Mouse (Mus musculus) left cerebral cortex, postnatal 25 days (tissue): ENCODE results near the gene Clp1. TPM values are rescaled to one million over a fixed set of nuclear protein-coding genes. Genes with fewer than 3 reads are reported as not detected.

ENCODE experiments used
- DNase-seq, 2 experiments: peaks; one replicate each; pipeline ENCODE4 v3.0.0; 2022; ENCODE audit warnings: low spot score in 2 of 2, mixed read lengths in 1 of 2
- intact Hi-C: fragments of 180-260 bp; cut with DNase I; formaldehyde crosslinking; loops from one replicate; pipeline ENCODE4 v1.15.1; 2025
- total RNA-seq, 2 experiments: library from RNA; stranded (reverse); gene quantifications; 2 replicates each; pipeline ENCODE4 v1.2.3; 2021

Clp1 gene
- total RNA-seq, 2 experiments from 2014 or later: 8.4 to 9.3 TPM

DNA sequence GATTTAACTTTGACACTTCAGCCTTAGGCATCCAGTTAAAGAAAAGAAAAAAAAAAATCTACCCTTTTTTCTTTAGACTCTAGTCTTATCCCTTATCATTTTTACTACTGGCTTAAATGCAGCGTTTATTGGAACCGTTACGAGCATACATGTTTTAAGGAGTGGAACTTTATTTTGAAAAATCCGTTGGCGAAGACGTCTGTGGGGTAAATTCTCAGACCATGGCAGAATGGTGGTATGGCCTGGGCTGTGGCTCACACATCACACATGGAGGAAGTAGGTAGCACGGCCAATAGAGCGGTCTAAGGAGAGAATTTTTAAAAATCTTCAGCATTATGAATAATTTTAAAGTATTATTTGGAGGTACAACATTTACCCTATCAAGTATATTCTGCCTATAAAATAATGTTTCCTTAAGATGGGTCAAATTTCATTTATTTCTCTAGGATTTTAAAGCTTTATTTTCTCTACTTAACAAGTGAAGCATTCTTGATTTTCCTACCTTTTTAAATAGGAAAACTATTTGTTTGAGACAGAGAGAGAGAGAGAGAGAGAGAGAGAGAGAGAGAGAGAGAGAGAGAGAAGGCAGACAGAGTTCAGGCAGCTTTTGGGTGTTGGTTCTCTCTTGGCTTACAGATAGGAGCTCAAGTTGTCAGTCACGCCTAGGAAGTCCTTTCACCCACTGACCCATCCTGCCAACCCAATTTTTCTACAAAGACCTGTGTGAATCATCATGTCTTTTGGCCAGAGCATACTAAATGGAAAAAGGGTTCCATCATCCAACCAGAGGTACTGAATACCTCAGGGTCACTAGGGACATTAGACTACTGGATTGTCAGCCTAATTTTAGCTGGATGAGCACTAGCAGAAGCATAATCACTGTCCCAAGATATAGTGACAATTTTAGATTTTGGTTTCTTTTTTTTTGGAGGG lies 10.5 kb downstream of the Clp1 start:
- intact Hi-C loops: loop anchor here (5.0 kb wide), 3 partner anchors 81 to 331 kb away; partner anchors contain the start of genes Rtn4rl2, Tnks1bp1 and Ube2l6
- no peak for DNase-seq

DNA sequence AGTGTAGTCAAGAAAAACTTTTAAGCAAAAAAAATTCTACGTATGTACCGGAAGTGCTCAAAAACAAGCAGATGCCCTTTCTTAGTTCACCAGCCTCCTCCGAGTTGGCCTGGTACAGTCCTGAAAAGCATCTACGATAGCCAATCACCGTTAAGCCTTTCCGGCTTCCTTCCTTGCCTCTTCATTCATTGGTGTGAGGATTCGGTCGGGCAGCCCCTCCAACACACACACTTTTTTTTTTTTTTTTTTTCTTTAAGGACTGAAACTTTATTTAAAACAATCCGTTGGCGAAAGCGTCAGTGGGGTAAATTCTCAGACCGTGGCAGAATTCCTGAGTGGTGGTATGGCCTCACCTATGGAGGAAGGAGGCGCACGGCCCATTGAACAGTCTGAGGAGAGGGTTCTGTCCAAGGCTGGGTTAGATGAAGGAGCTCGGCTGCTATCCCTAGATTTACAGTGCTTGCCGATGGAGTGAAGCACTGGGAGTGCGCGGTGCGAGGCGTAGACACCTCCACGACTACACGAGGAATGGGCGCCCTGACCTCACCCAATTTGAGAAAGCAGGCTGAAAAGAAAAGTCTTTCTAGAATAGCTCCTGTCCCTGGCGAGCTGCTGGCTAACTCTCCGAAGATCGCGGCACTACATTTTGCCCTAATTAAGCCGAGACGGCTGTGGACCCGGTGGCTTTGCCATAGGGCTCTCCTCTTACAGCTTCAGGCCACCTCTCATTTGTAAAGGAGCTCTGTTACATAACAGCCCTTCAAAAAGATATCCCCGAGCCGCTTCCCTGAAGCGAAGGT lies 11.4 kb downstream of the Clp1 start:
- intact Hi-C loops: loop anchor here (1.0 to 5.0 kb wide), 4 partner anchors 12 to 332 kb away; partner anchors contain the start of genes Clp1, Rtn4rl2, Tnks1bp1 and Ube2l6
- DNase-seq: peak; percentile 67 to 97

DNA sequence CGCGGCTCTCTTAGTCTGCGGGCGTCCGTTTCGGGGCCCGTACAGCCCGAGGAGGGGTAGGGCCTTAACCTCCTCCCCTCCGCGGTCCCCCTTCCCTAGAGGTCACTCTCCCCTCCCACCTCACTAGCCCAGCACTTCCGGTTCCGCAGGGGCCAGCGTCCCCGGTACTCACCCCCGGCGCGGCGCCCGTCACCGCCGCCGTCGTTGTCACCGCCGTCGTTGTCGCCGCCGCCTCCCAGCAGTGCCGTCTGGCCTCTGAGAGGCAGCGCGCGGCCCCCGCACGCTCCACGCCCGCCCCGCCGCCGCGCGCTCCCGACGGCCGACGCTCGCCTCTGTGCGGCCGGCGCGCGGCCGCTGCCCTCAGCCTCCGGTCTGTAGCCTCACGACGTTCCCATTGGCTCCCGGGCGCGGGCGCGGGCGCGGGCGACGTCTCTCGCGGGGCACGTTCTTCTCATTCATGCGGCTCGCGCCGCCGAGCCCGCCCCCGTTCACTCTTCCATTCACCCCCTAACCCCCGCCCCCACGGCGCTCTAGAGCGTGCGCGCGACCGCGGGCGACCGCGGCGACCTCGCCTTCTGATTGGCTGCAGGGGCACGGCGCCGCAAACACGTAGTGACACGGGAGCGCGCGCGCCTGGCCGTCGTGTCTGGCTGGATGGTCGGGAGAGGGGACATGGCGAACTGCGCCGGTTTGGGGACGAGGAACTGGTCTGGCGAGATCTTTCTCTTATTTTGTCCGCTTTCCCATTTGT lies 12.2 kb downstream of the Clp1 start, which contains the start of gene Zdhhc5:
TSS of gene Zdhhc5 (minus strand) at position 370 of the 751 bp plus-strand sequence.
- intact Hi-C loops: loop anchor here (1.0 to 5.0 kb wide), 4 partner anchors 12 to 332 kb away; partner anchors contain the start of genes Clp1, Rtn4rl2, Tnks1bp1 and Ube2l6
- DNase-seq: peak; percentile 99

DNA sequence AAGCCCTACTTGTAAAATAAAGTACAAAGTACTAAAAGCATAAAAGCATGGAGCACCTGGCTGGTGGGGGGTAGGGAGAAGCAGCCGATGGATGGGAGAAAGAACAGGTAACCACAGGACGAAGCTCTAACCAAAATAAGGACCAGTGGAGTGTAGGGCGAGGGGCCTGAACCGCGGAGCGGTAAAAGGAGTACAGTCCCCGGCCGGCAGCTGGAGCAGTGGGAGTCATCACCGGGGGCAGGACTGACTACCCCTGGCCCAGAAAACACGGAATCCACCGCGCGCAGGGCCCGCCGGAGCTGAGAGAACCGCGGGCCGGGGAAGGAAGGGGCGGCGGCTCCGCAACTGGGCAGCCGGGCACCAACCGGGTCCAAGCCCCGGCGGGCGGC lies 12.7 kb downstream of the Clp1 start:
- no peak for DNase-seq
- intact Hi-C loops: no loop called here

DNA sequence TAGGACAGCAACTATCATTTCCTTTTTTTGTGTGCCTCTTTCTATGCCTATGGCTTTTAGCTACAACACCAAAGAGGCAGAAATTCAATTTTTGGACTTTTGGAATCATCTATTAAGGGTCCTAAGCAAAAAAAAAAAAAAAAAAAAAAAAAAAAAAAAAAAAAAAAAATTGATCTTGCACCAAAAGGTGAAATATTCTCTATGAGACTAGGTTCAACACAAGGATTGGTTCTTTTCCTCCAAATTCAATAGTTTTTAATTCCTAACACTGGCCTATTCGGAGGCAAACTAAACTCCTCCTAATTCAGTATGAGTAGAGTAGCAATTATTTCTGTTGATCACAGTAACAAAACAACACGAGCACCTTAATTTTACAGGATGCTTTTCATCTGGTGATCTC lies 15.3 kb downstream of the Clp1 start:
- no peak for DNase-seq
- intact Hi-C loops: no loop called here

DNA sequence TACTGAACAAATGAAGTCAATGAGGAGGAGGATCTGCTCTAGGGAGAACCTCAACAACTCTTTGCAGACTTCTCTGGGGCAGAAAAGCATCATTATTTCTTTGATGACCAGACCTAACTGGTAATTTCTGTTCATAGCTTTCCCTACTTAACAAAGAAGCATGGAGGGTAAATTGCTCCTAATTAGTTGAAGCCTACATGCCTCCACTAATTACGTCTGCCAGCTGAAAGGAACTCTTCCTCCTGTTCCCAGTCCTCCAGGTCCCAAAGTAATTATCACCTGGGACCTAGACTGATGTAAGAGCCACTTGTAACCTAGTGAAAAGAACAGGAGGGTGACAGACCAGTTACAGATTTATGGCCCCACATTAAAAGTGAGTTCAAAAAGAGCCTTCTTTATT lies 19.6 kb downstream of the Clp1 start:
- no peak for DNase-seq
- intact Hi-C loops: no loop called here

DNA sequence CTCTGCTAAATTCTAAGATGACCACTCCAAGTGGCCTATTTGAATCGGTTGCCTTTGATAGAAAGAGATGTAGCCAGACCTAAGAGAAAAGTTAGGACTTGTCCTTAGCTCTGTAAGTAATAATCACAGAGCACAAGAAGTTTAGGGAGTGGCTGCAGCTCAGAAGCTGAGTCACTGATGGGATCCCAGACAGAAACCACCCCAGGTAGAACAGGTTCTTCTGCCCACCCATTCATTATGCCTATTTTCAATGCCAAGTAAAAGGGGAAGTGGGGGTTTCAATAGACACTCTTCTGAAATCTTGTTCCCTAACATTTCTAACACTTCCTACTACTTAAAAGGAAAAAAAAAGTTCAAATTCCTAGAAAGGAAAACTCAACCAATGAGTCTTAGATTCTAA lies 21.9 kb downstream of the Clp1 start:
- DNase-seq: no peak
- intact Hi-C loops: no loop called here

DNA sequence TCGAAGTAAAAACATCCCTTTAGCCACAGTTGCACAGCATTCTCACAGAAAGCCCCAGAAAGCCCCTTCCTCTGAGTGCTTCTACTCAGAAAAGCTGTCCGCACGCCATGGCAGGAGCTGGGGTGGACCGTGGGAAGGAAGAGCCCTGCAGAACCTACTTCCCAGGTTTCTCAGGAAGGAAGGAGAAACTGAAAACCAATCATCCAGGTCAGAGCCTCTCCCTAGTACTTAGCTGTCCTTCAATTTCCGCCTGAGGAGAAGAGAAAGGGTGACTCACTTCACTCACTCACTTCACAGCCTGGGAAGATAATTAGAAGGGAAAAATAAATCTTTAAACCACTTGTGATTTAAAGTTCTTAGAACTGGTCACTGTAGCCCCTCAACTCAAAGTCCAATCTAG lies 22.8 kb downstream of the Clp1 start:
- DNase-seq: no peak
- intact Hi-C loops: no loop called here

DNA sequence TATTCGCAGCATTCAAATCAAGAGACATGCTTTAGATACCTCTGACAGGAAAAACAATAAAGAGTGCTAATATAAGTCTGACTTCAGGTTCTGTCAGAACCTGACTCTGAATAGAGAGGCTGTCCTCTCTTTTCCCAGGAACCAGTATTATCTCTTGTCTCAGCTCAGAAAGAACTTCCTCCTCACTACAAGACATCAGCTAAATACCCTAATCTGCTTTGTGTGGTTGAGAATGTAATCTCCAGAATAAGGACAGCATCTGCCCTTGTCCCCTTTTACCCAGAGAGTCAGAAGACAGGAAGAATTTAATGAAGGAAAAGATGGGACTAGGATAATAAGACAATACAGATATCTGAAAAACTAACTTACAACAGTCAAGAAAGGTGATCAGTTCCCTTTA lies 23.7 kb downstream of the Clp1 start:
- no peak for DNase-seq
- intact Hi-C loops: no loop called here

DNA sequence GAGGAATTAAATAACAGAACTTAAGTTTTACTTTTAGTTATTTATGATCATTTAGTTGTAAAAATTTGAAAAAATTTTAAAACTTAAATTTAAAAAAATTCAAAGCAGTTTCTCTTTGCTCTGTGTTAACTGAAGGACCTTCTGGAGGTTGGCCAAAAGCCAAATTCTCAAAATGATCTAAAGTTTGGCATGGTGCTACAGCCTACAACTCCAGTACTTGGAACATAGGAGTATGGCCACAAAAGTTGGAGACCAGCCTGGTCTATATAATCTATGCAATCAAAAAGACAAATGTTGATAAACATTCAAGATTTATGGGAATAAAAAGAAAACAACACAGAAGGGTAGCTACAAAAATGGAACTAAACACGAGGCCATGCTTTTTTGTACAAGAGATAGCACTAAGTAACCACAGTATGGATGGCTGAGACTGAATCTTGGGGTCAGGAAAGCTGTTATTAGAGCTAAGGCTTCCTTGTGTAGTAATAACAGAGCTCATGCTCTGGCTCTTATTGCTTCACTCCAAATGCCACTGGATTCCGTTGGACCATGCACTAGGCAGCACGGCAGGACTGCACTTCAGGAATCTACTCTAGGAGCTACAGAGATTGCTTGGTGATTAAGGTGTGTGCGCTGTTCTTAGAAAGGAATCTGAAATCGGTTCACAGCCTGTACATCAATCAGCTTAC lies 32.0 kb downstream of the Clp1 start:
- no peak for DNase-seq
- intact Hi-C loops: no loop called here

DNA sequence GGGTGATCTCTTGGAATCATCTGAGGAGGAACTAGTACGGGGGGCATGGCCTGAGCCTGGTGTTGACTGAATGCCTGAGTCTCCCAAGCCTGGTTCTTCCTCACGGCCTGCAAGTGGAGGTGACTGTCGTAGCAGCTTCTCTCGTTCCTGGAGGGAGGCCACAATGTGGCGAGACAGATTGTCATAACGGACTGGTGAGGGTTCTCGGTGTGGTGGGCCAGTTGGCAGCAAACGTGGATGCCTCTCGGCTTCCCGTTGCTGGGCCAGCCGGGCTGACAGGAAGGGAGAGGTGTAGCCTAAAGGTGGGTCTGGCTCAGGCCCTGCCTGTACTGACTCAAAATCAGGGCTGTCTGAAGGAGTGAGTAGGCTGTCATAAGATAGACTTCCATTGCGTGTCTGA lies 37.1 kb downstream of the Clp1 start:
- DNase-seq: no peak
- intact Hi-C loops: no loop called here

DNA sequence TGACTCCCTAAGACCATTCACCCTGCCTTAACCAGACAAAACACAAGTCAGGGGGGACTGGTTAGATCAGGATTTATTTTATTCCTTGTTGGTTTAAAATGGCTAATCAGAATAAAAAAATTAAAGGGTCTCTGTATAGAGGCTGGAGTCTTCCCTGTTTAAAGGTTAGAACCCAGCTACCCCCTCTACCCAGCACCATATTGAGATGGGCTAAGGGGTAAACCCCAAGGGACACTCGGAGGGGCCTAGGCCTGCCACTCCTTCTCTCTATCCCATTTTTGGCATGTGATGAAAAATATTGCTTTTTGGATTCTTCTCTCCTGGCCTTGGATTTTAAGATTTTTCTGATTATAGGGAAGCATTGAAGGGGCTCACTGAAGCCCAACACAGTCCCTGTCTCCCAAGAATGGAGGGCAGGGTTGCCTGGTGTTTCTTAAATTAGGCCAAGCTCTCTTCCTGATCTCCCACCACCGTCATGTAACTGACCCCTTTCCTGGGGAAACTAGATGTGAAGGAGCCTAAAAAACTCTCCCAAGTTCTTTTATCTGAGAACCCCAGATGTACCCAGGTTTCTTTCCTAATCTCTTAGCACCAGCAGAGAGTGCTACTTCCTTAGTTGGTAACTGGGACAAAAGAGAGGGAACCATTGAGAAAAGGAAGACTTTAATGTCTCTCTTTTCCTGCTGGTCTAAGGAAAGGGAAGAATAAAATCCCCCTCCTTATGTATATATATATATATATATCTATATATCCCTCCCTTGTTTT lies 38.9 kb downstream of the Clp1 start:
- intact Hi-C loops: no loop called here
- DNase-seq: no peak

DNA sequence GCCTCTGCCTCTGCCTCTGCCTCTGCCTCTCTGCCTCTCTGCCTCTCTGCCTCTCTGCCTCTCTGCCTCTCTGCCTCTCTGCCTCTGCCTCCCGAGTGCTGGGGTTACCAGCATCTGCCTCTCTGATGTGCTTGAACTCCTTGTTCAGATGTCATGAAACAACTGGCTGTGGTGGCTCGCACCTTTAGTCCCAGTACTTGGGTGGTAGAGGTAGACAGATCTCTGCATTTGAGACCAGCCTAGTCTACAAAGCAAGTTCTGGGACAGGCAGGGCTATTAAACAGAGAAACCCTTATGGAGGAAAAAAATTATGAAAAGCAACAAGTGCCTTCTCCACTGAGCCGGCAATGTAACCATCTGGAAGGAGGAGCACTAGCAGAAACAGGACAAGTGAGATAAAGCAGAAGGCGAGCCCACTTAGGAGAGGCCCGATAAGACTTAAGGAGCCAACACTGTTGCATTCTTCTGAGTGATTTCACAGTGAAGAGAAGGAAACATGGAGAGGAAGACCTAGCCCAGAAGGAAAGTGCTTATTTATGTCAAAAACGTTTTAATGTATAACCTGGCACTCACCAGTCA lies 44.5 kb downstream of the Clp1 start:
- intact Hi-C loops: no loop called here
- DNase-seq: no peak

DNA sequence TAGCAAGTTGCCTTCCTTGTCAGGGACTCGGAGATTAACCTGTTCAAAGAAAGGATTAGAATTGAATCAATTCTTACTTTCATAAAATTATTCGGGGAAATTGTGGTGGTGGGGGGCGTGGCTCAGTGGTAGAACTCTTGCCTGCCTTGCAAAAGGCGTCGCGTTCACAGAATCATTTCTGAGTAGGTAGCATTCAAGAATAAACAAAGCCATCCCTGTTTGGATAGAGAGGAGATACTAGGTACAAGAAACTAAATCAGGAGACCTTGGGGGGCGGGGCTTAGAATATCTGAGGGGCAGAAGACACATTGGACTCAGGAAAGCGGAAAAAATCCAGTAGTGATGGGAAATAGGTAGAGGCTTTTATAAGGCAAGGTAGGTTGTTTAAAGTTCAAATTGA lies 48.1 kb downstream of the Clp1 start, which contains the start of gene Tmx2:
TSS of gene Tmx2 (minus strand) at position 125 of the 400 bp plus-strand sequence.
- intact Hi-C loops: no loop called here
- DNase-seq: no peak

DNA sequence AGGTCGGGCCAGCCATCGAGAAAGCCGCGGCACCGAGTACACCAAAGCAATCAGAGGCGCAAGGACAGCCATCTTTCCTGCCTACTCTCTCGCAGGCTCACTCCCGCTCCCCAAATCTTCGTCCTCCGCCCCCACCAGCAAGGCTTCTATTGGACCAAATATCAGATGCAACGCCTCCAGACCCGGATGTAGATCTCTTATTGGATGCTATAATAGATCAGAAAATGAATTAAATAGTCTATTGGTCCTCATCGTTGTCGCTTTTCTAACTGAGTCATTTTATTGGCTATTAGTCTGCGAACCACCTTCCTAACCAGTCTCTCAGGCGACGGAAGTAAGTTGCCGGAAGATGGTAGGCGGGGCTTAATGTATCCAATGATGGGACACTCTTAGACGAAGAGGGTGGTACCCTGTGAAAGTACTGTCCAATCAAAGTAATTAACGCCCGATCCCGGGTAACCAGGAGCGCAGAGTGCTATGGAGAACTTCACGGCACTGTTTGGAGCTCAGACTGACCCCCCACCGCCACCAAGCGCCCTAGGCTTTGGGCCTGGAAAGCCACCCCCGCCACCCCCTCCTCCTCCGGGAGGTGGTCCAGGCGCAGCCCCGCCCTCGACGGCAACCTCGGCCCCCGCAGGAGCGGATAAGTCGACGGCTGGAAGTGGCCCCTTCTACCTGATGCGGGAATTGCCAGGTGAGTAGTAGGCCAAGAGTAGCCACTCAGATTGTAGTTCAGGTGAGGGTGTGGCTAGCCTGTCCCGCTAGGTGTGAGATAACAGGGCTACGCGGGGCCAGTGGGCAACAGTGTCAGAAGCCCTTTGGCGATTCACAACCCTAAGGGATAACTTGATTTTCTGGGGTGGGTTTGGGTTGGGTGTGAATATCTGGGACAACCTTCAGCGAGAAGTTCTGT lies 48.9 kb downstream of the Clp1 start, which contains the start of the genes Gm28635 and Med19:
TSS of gene Gm28635 (minus strand) at position 74 of the 913 bp plus-strand sequence.
TSS of gene Med19 (plus strand) at position 435 of the 913 bp plus-strand sequence.
- DNase-seq: peak; percentile 93 to 99
- intact Hi-C loops: no loop called here

DNA sequence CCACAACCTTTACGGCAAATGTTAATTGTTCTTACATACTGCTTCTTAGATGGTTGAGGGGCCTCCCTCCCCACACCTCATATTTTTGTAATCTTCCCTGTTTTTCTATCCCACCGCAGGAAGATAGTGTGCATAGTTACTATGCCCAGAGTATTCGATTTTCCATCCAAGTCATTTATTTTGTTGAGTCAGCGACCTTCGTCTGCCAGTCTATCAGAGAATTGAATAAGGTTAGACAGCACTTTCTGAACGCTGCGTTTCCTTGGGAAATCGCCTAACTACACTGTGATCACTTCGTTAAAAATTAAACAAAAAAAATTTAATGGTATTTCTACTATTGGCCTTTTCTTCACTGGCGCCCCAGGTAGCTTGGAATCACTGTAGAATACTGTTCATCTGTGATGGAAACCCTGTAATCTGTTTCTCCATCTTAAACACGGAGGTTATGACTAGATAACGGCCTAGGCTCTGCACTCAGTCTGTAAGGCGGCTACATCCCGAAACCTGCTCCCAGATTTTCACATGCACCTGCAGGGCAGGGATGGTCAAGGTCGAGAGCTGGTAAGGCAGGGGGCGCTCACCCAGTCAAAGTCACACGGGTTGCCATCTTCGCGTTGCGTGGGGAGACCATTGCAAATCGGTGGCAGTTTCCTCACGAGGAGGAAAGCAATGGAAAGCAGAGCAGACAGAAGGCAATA lies 49.7 kb downstream of the Clp1 start:
- DNase-seq: no peak
- intact Hi-C loops: no loop called here
